Mouse (Mus musculus) neural tube, embryonic 13.5 days (tissue): ENCODE measurements at regions not wholly inside any gene's neighbourhood (a gene's known extent, or its start where the extent isn't known, plus 50 kb on each side); places are given as distances from the start of the nearest gene placed in this dataset.
"Not testable (repeated sequence)": the region's sequence is repeated elsewhere in the genome, so short reads cannot be mapped to it uniquely, and the experiment has no call there.

Experiments used
- ATAC-seq: fragments of 200-750 bp; cut with Nextera tagmentation; 2 replicates; pipeline ENCODE4 v1.8.0; 2017; ENCODE audit warnings: low read depth, mild to moderate bottlenecking, moderate TSS enrichment, moderate library complexity
- H3K27ac ChIP-seq: fragments of 300-500 bp; sonication (generic); replicated peaks from 2 replicates; pipeline ENCODE4 v1.5.1; 2015; ENCODE audit warnings: moderate library complexity, mild to moderate bottlenecking, inconsistent platforms
- H3K27me3 ChIP-seq: fragments of 300-500 bp; sonication (generic); 2 replicates; pipeline ENCODE4 v1.6.1; 2015; ENCODE audit warnings: mild to moderate bottlenecking, inconsistent platforms
- H3K36me3 ChIP-seq: fragments of 300-500 bp; sonication (generic); 2 replicates; pipeline ENCODE4 v1.6.1; 2015; ENCODE audit warnings: mild to moderate bottlenecking, inconsistent platforms
- H3K4me1 ChIP-seq: fragments of 300-500 bp; sonication (generic); replicated peaks from 2 replicates; pipeline ENCODE4 v1.6.1; 2015; ENCODE audit warnings: inconsistent platforms
- H3K4me2 ChIP-seq: fragments of 300-500 bp; sonication (generic); 2 replicates; pipeline ENCODE4 v1.6.1; 2015; ENCODE audit warnings: inconsistent platforms, mild to moderate bottlenecking, moderate library complexity
- H3K4me3 ChIP-seq: fragments of 300-500 bp; sonication (generic); 2 replicates; pipeline ENCODE4 v1.5.1; 2015; ENCODE audit warnings: mild to moderate bottlenecking, inconsistent platforms
- H3K9ac ChIP-seq: fragments of 300-500 bp; sonication (generic); 2 replicates; pipeline ENCODE4 v1.6.1; 2015; ENCODE audit warnings: moderate library complexity, mild to moderate bottlenecking, inconsistent platforms
- H3K9me3 ChIP-seq: fragments of 300-500 bp; sonication (generic); 2 replicates; pipeline ENCODE4 v1.6.1; 2016; ENCODE audit warnings: inconsistent platforms
- WGBS: fragments of 180-500 bp; shearing (Covaris S2); methylation state at CpG from one replicate; pipeline ENCODE4 v1.1.7; 2015; 5-methylcytosine and 5-hydroxymethylcytosine counted together

GRCm38 (mm10) chr3:34751551-34751950 lies 101.3 kb downstream of the Sox2 start:
- Histone ChIP-seq H3K9me3 (no peaks in the 10 kb centered on the region), H3K4me3 (no peak overlapping the region), H3K4me1 (0 out of 2 replicates have a peak, but pooled peaks cover 7% of the 10 kb centered on the region), H3K27ac (no peak overlapping the region), H3K36me3 (no peaks in the 10 kb centered on the region), H3K4me2 (no peak overlapping the region), H3K27me3 (no peaks in the 10 kb centered on the region), H3K9ac (no peak overlapping the region)
- ATAC-seq, result 0 out of 2 replicates have a peak, but pooled peaks have one; percentile 15
- 65% methylated on average over 5 of the region's 5 CpGs for WGBS

- Histone ChIP-seq H3K9ac (no peak overlapping the region), H3K36me3 (no peaks in the 10 kb centered on the region), H3K27me3 (no peaks in the 10 kb centered on the region), H3K9me3 (no peaks in the 10 kb centered on the region), H3K4me3 (no peak overlapping the region), H3K27ac (no peak overlapping the region), H3K4me1 (0 out of 2 replicates have a peak, but pooled peaks cover 10% of the 10 kb centered on the region), H3K4me2 (no peak overlapping the region)
- ATAC-seq, result no peak
- 70% methylated on average over 8 of the region's 8 CpGs for WGBS
Measured at GRCm38 (mm10) chr3:34753557-34753956, 103.4 kb downstream of the Sox2 start.

- H3K27ac ChIP-seq, result no peak overlapping the region
- H3K9me3 ChIP-seq, result no peaks in the 10 kb centered on the region
- H3K27me3 ChIP-seq, result no peaks in the 10 kb centered on the region
- H3K4me1 ChIP-seq, result 0 out of 2 replicates have a peak, but pooled peaks cover 10% of the 10 kb centered on the region
- no peak for ATAC-seq
- H3K9ac ChIP-seq, result no peak overlapping the region
- no peaks in the 10 kb centered on the region for H3K36me3 ChIP-seq
- no peak overlapping the region for H3K4me2 ChIP-seq
- no peak overlapping the region for H3K4me3 ChIP-seq
- WGBS, result 91% methylated on average over 6 of the region's 6 CpGs
Measured at GRCm38 (mm10) chr3:34754781-34755180, 104.6 kb downstream of the Sox2 start.

GRCm38 (mm10) chr3:34755282-34755681 lies 105.1 kb downstream of the Sox2 start:
- not testable (repeated sequence) for ATAC-seq, H3K27me3 ChIP-seq, H3K4me3 ChIP-seq, H3K4me2 ChIP-seq, H3K9me3 ChIP-seq, H3K27ac ChIP-seq, H3K36me3 ChIP-seq, H3K4me1 ChIP-seq, H3K9ac ChIP-seq
- WGBS, result 97% methylated on average over 5 of the region's 5 CpGs

- no peak overlapping the region for H3K27ac ChIP-seq
- H3K9ac ChIP-seq, result no peak overlapping the region
- 10% methylated on average over 7 of the region's 7 CpGs for WGBS
- no peak for ATAC-seq
- no peaks in the 10 kb centered on the region for H3K27me3 ChIP-seq
- H3K4me2 ChIP-seq, result no peak overlapping the region
- 0 out of 2 replicates have a peak, but pooled peaks cover 10% of the 10 kb centered on the region for H3K4me1 ChIP-seq
- H3K36me3 ChIP-seq, result no peaks in the 10 kb centered on the region
- H3K4me3 ChIP-seq, result no peak overlapping the region
- H3K9me3 ChIP-seq, result no peaks in the 10 kb centered on the region
Measured at GRCm38 (mm10) chr3:34756632-34757031, 106.4 kb downstream of the Sox2 start.

- no peak overlapping the region for H3K4me3 ChIP-seq
- no peak overlapping the region for H3K27ac ChIP-seq
- H3K9me3 ChIP-seq, result no peaks in the 10 kb centered on the region
- H3K36me3 ChIP-seq, result no peaks in the 10 kb centered on the region
- no peaks in the 10 kb centered on the region for H3K27me3 ChIP-seq
- WGBS, result 60% methylated on average over 6 of the region's 6 CpGs
- H3K4me1 ChIP-seq, result 0 out of 2 replicates have a peak, but pooled peaks cover 8% of the 10 kb centered on the region
- no peak for ATAC-seq
- no peak overlapping the region for H3K4me2 ChIP-seq
- no peak overlapping the region for H3K9ac ChIP-seq
Measured at GRCm38 (mm10) chr3:34757130-34757529, 106.9 kb downstream of the Sox2 start.

- 0 out of 2 replicates have a peak, but pooled peaks cover 4% of the 10 kb centered on the region for H3K4me1 ChIP-seq
- no peak overlapping the region for H3K27ac ChIP-seq
- H3K36me3 ChIP-seq, result no peaks in the 10 kb centered on the region
- 25% methylated on average over 13 of the region's 13 CpGs for WGBS
- no peak overlapping the region for H3K4me2 ChIP-seq
- H3K27me3 ChIP-seq, result no peaks in the 10 kb centered on the region
- H3K9ac ChIP-seq, result no peak overlapping the region
- no peaks in the 10 kb centered on the region for H3K9me3 ChIP-seq
- no peak for ATAC-seq
- H3K4me3 ChIP-seq, result no peak overlapping the region
Measured at GRCm38 (mm10) chr3:34757813-34758510, 107.8 kb downstream of the Sox2 start.

GRCm38 (mm10) chr3:34759942-34760640 lies 109.9 kb downstream of the Sox2 start:
- Histone ChIP-seq H3K4me3 (no peak overlapping the region), H3K27ac (no peak overlapping the region), H3K4me2 (no peak overlapping the region), H3K4me1 (0 out of 2 replicates have a peak, but pooled peaks cover 4% of the 10 kb centered on the region), H3K27me3 (no peaks in the 10 kb centered on the region), H3K36me3 (no peaks in the 10 kb centered on the region), H3K9ac (no peak overlapping the region), H3K9me3 (no peaks in the 10 kb centered on the region)
- WGBS, result 89% methylated on average over 19 of the region's 19 CpGs
- no peak for ATAC-seq

GRCm38 (mm10) chr3:34761162-34761769 lies 111.1 kb downstream of the Sox2 start:
- 63% methylated on average over 7 of the region's 7 CpGs for WGBS

GRCm38 (mm10) chr3:34761783-34762182 lies 111.6 kb downstream of the Sox2 start:
- Histone ChIP-seq H3K27me3 (no peaks in the 10 kb centered on the region), H3K27ac (no peak overlapping the region), H3K4me1 (0 out of 2 replicates have a peak, but pooled peaks cover under 1% of the 10 kb centered on the region), H3K4me3 (no peak overlapping the region), H3K4me2 (no peak overlapping the region), H3K9ac (no peak overlapping the region), H3K9me3 (no peaks in the 10 kb centered on the region), H3K36me3 (no peaks in the 10 kb centered on the region)
- 95% methylated on average over 4 of the region's 4 CpGs for WGBS
- no peak for ATAC-seq

More at GRCm38 (mm10) chr3:34761162-34761769, 111.1 kb downstream of the Sox2 start:
- Histone ChIP-seq H3K4me1 (0 out of 2 replicates have a peak, but pooled peaks cover 4% of the 10 kb centered on the region), H3K9me3 (no peaks in the 10 kb centered on the region), H3K9ac (no peak overlapping the region), H3K4me3 (no peak overlapping the region), H3K36me3 (no peaks in the 10 kb centered on the region), H3K4me2 (no peak overlapping the region), H3K27ac (no peak overlapping the region), H3K27me3 (no peaks in the 10 kb centered on the region)
- no peak for ATAC-seq

GRCm38 (mm10) chr3:34764559-34764958 lies 114.4 kb downstream of the Sox2 start:
- Histone ChIP-seq H3K9me3 (no peaks in the 10 kb centered on the region), H3K27me3 (no peaks in the 10 kb centered on the region), H3K4me1 (no peaks in the 10 kb centered on the region), H3K4me3 (no peak overlapping the region), H3K27ac (no peak overlapping the region), H3K4me2 (no peak overlapping the region), H3K36me3 (no peaks in the 10 kb centered on the region), H3K9ac (no peak overlapping the region)
- ATAC-seq, result no peak
- 74% methylated on average over 2 of the region's 2 CpGs for WGBS

GRCm38 (mm10) chr3:34765151-34765550 lies 114.9 kb downstream of the Sox2 start:
- no peak overlapping the region for H3K4me3 ChIP-seq
- H3K9ac ChIP-seq, result no peak overlapping the region
- H3K27ac ChIP-seq, result no peak overlapping the region
- no peaks in the 10 kb centered on the region for H3K4me1 ChIP-seq
- no peaks in the 10 kb centered on the region for H3K9me3 ChIP-seq
- H3K27me3 ChIP-seq, result no peaks in the 10 kb centered on the region
- no peak overlapping the region for H3K4me2 ChIP-seq
- no peaks in the 10 kb centered on the region for H3K36me3 ChIP-seq
- 79% methylated on average over 6 of the region's 6 CpGs for WGBS
- ATAC-seq, result no peak
